Mouse (Mus musculus): ENCODE data around the gene Mpeg1.

Gene Mpeg1

DNA sequence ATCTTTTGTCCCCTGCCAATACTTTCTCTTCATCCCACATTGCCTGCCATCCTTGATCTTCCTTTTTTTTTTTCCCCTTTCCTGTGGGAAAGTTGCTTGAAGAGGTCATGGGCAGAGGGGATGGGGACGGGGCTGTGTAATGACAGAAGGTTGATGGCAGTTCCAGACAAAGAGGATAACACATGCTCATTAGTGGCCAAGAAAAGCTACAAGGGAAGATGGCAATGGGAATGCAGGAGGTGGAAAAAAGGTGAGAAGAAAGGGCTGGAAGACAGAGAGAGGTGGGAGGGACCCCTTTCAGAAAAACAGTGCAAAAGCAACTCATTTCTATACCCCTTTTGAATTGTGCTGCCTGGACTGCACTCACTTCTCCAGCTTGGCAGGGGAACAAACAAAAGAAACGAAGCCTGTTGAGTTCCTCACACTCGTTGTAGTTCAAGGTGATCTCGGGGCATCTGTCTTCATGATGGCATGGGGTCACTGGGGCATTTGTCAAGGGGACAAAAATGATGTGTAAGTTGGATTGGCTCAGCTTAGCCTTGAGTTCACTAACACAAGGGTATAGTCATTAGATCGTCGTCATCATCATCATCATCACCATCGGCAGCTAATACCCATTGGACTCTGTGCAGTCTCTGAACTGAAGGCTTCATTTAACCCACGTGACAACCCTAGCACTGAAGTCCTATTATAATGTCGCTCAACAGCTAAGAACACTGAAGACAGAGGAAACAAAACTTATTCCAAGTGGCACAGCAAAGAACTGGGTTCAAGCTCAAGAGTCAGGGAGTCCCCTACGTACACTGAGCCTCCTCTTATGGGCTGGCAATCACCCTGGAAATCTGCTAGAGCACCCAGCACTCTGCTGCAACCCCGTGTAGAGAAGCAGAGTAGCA is 29.3 kb downstream of the Mpeg1 start:
- in situ Hi-C loops (cut with MboI; ENCODE audit: low sequenced_read_pairs): loop anchor here (10.0 kb wide), 1 partner anchor 55 kb away; no protein-coding TSS in a partner anchor

DNA sequence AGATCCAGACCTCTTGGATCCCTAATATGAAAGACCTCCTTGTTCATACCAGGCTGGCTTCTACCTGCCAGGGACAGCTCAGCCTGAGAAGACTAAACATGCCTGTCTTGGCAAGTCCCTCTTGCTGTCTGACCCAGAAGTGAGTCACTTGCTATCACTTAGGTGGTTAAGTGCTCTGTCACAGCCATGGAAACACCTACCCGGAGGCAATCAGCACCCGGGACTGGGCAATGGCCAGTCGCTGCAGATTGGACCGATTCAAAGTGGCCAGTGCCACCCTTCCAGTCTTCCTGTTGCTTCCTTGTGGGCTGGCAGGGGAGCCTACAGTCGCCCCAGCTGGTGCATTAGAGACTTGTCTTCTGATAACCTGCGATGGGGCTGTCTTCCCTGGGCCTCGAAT is 31.1 kb downstream of the Mpeg1 start:
- in situ Hi-C loops (cut with MboI; ENCODE audit: low sequenced_read_pairs): loop anchor here (10.0 kb wide), 1 partner anchor 57 kb away; no protein-coding TSS in a partner anchor

DNA sequence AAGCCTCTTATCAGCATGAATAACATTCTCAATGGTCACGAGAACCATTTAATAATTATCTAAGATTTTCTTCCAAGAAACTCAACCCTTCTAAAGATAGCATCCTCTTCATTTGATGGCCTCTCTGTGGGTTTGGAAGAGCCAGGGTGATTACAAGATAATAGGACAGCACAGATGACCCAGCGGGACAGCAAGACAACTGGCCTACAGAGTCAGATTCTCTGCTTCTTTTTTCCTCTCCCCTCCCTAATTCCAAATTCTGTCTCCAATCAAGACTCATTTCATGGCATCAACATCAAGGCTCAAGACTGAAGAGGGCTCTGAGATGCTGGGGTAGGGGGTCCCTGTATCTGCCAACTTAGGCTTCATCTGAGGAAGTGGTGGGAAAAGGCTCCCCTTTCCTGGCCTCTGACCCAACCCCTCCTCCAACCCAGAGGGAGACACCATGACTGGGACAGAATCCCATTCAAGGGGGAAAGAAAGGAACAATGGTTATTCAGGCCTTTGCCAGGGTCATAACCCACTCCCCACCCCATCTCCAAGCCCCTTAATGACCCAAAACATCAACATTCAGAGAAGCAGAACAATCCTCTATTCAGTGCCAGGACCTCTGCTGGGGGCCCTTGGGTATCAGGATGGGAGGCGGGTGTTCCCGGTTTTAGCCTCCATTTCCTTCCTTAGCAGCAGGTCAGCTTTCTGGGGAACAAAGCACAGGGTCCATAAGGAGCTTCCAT is 33.0 kb downstream of the Mpeg1 start:
- in situ Hi-C loops (cut with MboI; ENCODE audit: low sequenced_read_pairs): loop anchor here (10.0 kb wide), 1 partner anchor 59 kb away; no protein-coding TSS in a partner anchor

DNA sequence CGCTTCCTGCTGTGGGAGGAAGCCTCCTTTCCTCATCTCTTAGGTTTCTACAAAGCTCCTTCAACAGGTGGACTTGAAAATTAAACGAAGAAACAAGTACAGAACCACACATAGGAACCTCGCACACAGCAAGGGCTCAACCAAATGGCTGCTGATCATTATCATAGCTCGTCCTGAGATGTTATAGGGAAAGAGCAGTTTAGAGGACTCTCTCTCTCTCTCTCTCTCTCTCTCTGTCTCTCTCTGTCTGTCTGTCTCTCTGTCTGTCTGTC is 33.5 kb downstream of the Mpeg1 start:
- in situ Hi-C loops (cut with MboI; ENCODE audit: low sequenced_read_pairs): loop anchor here (10.0 kb wide), 1 partner anchor 59 kb away; no protein-coding TSS in a partner anchor

DNA sequence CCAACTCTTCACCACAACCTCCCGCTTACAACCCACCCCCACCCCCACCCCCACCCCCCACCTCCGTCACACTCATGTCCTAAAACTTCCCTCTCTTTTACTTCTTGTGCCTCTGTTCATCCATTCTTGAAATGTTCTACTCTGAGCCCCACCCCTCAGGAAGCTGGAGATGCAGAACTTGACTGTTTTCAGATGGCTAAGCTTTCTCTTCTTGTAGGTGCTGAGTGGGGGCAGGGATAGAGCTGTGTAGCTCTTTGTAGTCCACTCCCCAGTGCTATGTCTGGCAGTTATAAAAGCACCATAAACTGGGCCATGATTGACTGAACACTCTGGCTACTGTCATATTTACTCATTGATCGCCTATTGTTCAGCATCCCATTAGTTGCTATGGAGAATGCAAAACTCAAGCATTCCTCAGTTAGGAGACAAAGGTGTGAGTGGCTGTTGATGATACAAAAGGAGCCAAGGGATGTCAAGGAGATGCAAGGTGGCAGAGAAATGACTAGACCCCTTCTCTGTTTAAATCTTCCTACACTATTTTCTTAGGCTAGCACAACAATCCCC is 34.5 kb downstream of the Mpeg1 start:
- in situ Hi-C loops (cut with MboI; ENCODE audit: low sequenced_read_pairs): loop anchor here (10.0 kb wide), 1 partner anchor 60 kb away; no protein-coding TSS in a partner anchor

DNA sequence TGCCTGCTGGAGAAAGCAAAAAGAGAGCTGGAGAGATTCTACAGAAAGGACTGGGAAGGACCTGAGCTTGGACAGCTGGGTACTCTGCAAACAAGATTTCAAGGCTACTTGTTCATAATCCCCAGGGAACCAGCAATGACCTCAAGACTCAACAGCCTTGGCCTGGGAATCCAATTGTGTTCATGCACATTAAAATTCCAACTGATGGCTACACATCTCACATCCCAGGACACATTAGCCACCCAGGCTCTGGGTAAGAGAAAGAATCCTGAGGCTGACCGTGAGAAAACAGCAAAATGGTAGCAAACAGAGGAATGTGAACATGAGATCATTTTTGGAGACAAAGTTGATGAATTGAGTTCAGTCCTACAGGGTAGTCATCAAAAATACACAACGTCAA is 35.7 kb downstream of the Mpeg1 start:
- in situ Hi-C loops (cut with MboI; ENCODE audit: low sequenced_read_pairs): loop anchor here (10.0 kb wide), 1 partner anchor 61 kb away; no protein-coding TSS in a partner anchor

DNA sequence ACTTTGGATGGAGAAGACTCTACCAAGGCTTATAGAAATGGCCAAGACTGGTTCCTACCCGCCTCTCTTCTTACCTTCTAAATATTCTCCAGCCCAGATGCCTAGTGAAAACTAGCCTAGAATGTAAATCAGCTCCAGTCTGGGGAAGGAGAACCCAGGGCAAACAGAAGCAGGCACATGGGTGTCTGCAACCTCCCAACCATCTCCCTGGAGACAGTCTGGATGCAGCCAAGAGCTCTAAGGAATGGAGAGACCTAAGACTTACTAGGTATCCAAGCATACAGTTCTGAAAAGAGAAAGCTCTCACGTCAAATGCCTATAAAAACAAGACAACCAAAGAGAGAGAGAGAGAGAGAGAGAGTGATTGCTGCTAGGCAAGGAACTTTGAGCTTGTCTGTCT is 37.3 kb downstream of the Mpeg1 start:
- in situ Hi-C loops (cut with MboI; ENCODE audit: low sequenced_read_pairs): loop anchor here (10.0 kb wide), 1 partner anchor 63 kb away; no protein-coding TSS in a partner anchor

DNA sequence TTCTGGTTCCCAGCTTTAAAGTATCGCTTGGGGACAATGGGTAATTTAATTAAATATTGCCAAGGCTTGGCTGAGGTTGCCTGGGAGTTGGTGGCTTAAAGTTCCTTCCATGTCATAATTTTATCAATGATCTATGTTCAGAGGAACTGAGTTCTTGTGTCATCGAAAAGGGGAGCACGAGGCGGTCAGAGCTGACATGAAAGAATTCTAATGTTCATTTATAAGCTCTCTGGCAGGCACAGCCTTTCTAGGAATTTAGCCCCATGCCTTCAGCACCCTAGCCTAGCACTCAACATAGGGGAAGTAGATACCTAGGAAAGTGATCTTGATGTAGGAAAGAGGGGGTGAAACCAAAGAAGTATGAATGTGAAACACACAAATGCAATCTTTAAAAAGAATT is 37.7 kb downstream of the Mpeg1 start:
- in situ Hi-C loops (cut with MboI; ENCODE audit: low sequenced_read_pairs): loop anchor here (10.0 kb wide), 1 partner anchor 64 kb away; no protein-coding TSS in a partner anchor

DNA sequence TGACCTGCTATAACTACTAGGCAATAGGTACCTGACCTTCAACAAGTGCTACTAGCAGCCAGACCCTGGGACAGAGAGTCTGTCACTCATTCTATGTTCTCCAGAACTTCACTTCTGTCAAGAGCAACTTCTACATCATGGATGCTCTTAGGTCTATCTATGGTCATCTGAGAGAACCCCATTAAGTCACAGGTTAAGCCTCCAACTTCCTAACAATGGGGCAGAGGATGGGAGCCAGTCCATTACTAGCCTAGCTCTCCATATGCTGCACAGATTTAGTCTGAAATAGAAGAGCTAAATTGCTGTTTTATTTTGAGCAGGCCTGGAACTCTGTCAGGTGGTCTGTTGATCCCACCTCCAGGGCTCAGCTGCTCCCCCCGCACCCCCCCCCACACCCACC is 38.4 kb downstream of the Mpeg1 start:
- in situ Hi-C loops (cut with MboI; ENCODE audit: low sequenced_read_pairs): loop anchor here (10.0 kb wide), 1 partner anchor 64 kb away; no protein-coding TSS in a partner anchor

DNA sequence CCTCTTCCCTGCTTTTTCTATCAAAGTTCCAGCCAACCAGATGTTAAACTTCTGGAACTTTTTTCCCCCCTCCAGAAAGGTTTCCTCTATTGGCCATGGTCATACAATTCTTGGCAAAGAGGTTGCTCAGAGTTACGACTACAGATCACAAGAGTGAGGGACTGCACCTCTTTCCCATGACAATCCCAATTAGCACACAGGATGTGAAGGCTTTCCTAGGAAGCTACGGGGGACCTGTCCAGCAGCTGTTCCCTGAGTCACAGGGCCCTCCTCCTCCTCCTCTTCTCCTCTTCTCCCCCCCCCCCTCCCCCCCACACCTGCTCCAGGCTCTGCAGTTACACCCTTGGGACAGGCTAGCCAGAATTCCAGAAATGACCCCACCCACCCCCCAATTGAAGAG is 38.9 kb downstream of the Mpeg1 start:
- in situ Hi-C loops (cut with MboI; ENCODE audit: low sequenced_read_pairs): loop anchor here (10.0 kb wide), 1 partner anchor 65 kb away; no protein-coding TSS in a partner anchor

DNA sequence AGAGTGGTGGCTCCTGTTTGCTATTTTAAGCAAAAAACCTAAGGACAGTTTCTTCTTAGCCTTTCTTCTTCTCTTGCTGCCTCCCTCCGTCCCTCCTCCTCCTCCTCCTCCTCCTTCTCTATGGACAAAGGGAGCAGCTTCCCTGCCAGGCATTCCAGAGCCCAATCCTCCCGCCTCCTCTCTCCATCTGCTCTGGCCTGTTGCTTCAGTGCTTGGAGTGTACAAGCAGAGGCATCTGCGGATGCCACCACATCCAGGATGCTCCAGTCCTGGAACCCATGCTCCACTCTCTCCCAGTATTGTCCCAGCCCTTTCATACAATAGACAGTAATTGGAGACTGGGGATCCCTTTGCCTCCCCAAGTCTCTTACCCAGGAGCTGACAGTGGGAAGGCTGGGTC is 39.5 kb downstream of the Mpeg1 start:
- in situ Hi-C loops (cut with MboI; ENCODE audit: low sequenced_read_pairs): no loop called here

DNA sequence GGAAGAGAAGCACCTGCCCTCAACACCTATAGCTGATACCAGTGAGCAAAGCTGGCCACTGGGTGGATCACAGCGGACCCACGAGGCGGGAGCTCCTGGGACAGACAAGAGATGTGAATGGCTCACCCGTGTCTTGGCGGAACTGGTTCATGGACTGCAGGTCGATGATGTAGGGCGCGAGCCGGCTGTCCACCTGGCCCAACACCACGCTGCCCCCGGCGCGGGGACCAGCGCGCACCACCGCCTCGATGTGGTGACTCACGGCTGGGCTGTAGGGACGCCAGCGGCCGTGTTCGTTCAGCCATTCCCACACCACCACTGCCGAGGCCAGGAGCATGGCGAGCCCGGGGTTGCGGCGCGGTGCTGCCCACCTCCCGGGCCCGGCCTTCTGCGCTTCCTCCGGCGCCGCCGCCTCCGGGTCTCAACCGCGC is 40.3 kb downstream of the Mpeg1 start:
- in situ Hi-C loops (cut with MboI; ENCODE audit: low sequenced_read_pairs): no loop called here

DNA sequence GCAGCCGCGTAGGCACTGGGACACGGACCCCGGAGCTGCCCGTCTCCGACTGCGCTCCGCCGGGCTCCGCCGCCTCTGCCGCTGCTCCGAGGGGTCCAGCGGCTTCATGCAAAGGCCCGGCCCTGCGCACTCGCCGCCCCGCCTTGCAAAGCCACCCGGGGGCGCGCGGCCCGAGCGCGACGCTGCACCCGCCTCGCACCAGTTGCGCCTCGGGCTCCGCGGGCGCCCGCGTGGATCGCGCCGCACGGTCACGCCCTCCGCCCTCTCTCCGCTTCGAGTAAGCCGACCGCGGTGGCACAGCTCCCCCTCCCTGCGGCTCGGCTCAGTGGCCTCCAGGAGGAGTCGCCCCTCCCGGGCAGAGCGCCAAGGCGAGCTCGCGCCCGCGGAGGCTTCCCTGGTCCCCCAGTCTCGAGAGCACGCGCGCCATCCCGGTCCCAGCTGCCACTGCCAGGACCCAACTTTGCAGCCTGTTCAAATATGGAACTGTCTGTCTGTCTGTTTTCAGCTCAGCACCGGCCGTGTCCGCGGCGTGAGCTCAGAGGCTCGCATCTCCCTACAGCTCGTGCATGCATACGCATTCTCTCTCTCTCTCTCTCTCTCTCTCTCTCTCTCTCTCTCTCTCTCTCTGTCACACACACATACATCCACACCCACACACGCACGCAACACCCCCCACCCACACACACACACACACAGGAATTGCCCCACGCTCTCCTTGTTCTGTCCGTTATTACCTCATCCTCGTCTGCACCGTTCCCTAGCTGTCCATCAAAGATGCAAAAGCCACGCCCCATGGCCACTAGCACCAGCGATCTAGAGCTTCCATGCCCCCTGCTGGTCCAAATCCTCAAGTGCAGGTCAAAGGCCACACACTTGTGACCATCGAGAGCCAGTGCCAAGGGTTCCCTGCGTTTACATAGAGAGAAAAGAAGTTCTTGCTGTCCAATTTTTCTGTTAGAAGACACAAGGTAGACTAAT is 41.1 kb downstream of the Mpeg1 start, which contains the start of gene Dtx4:
Gene Dtx4 (minus strand): TSS at position 85 of the 978 bp plus-strand sequence.
- in situ Hi-C loops (cut with MboI; ENCODE audit: low sequenced_read_pairs): no loop called here

DNA sequence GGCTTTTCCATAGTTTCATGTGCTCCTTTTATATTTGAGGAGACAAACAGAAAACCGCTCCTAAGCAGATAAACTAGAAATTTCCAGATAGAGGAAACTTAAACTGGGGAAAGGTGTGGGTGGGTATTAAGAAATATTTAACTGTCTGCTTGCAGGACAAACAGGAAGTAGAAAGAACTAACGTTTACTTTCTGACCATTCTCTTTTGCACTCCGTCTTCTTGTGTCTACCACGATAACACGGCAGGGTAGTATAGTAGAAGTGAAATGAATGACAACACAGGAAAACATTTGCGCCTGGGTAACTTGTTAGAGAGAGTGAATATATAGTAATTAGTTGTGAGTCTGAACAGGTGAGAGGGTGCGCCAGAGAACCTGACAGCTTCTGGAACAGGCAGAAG is 42.2 kb downstream of the Mpeg1 start:
- in situ Hi-C loops (cut with MboI; ENCODE audit: low sequenced_read_pairs): no loop called here

DNA sequence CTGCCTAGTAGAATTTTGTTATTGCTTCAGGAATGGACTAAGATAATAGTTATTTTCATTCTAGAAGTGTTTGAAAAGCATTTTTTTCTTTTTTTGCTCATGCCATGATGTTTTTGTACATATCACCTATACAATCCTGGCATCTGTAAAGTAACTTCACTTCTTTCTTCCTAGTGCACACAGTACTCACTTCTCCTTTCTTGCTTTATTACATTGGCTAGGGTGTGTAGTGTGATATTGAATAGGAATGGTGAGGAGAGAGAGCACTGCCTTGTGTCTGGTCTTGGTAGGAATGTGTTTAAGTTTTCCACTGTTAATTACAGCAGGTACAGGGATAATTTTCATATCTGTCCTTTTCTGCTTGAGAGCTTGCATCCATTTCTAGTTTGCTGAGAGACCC is 54.0 kb downstream of the Mpeg1 start:
- in situ Hi-C loops (cut with MboI; ENCODE audit: low sequenced_read_pairs): loop anchor here (5.0 to 10.0 kb wide), 2 partner anchors 78 to 300 kb away; no protein-coding TSS in a partner anchor
